Mouse (Mus musculus) mesoderm, embryonic 11.5 days (tissue): ENCODE measurements around the gene Rfx2.

Experiments
- DNase-seq: peaks from one replicate; pipeline ENCODE4 v3.0.0-alpha.2; 2012; ENCODE audit warnings: low read depth, low spot score

Gene Rfx2

GRCm38 (mm10) chr17:56833381-56833780 is 2.6 kb upstream of the Rfx2 start:
- DNase-seq, result no peak

- no peak for DNase-seq
Observed at GRCm38 (mm10) chr17:56832918-56833317, 2.1 kb upstream of the Rfx2 start.

- peak; percentile 98 for DNase-seq
Observed at GRCm38 (mm10) chr17:56831111-56831816, 451 bp upstream of the Rfx2 start.

- DNase-seq, result no peak
Observed at GRCm38 (mm10) chr17:56829795-56830194, 1.0 kb downstream of the Rfx2 start.

- no peak for DNase-seq
Observed at GRCm38 (mm10) chr17:56829171-56829570, 1.6 kb downstream of the Rfx2 start.

- DNase-seq, result no peak
Observed at GRCm38 (mm10) chr17:56826718-56827117, 4.1 kb downstream of the Rfx2 start.

- DNase-seq, result no peak
Observed at GRCm38 (mm10) chr17:56823352-56823751, 7.5 kb downstream of the Rfx2 start.

GRCm38 (mm10) chr17:56822380-56822779 is 8.4 kb downstream of the Rfx2 start:
- DNase-seq, result no peak

- no peak for DNase-seq
Observed at GRCm38 (mm10) chr17:56819694-56820111, 11.1 kb downstream of the Rfx2 start.

GRCm38 (mm10) chr17:56819032-56819545 is 11.7 kb downstream of the Rfx2 start:
- no peak for DNase-seq

- DNase-seq, result no peak
Observed at GRCm38 (mm10) chr17:56818067-56818636, 12.7 kb downstream of the Rfx2 start.

- DNase-seq, result no peak
Observed at GRCm38 (mm10) chr17:56815057-56815345, 15.8 kb downstream of the Rfx2 start.

- DNase-seq, result peak; percentile 94
Observed at GRCm38 (mm10) chr17:56814316-56815056, 16.3 kb downstream of the Rfx2 start.

- peak; percentile 81 for DNase-seq
Observed at GRCm38 (mm10) chr17:56810245-56810644, 20.6 kb downstream of the Rfx2 start.

- peak; percentile 83 for DNase-seq
Observed at GRCm38 (mm10) chr17:56808518-56808917, 22.3 kb downstream of the Rfx2 start.

GRCm38 (mm10) chr17:56805784-56806183 is 25.0 kb downstream of the Rfx2 start:
- no peak for DNase-seq

- DNase-seq, result no peak
Observed at GRCm38 (mm10) chr17:56804952-56805351, 25.9 kb downstream of the Rfx2 start.

GRCm38 (mm10) chr17:56802065-56802464 is 28.7 kb downstream of the Rfx2 start:
- no peak for DNase-seq

GRCm38 (mm10) chr17:56799276-56799675 is 31.5 kb downstream of the Rfx2 start:
- DNase-seq, result no peak

- DNase-seq, result no peak
Observed at GRCm38 (mm10) chr17:56793614-56794319, 37.0 kb downstream of the Rfx2 start.

- no peak for DNase-seq
Observed at GRCm38 (mm10) chr17:56792588-56792987, 38.2 kb downstream of the Rfx2 start.

- no peak for DNase-seq
Observed at GRCm38 (mm10) chr17:56789286-56789685, 41.5 kb downstream of the Rfx2 start.
